Mouse (Mus musculus) c-Kit-negative CD71-positive TER-119-positive erythroid progenitor cells, embryonic 14.5 days (primary cell): ENCODE measurements around the gene Adcy5.

Source experiments
- DNase-seq: peaks from one replicate; pipeline ENCODE4 v3.0.0-alpha.2; 2013; ENCODE audit warnings: low read depth, low spot score

Adcy5 gene

DNA sequence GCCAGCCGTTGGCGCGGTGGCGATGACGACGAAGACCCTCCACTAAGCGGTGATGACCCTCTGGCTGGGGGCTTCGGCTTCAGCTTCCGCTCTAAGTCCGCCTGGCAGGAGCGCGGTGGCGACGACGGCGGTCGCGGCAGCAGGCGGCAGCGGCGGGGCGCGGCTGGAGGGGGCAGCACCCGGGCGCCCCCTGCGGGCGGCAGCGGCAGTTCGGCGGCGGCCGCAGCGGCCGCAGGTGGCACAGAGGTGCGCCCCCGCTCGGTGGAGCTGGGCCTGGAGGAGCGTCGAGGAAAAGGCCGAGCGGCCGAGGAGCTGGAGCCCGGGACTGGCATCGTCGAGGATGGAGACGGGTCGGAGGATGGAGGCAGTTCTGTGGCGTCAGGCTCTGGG, 1.6 kb downstream of the Adcy5 start:
- DNase-seq, result no peak

- no peak for DNase-seq
Measured at GRCm38 (mm10) chr16:35156832-35157231, 2.2 kb downstream of the Adcy5 start.

- no peak for DNase-seq
Measured at GRCm38 (mm10) chr16:35159532-35159931, 4.9 kb downstream of the Adcy5 start.

GRCm38 (mm10) chr16:35159991-35160390, 5.3 kb downstream of the Adcy5 start:
- DNase-seq, result no peak

GRCm38 (mm10) chr16:35164361-35165224, 9.9 kb downstream of the Adcy5 start:
- no peak for DNase-seq

GRCm38 (mm10) chr16:35165361-35165760, 10.7 kb downstream of the Adcy5 start:
- DNase-seq, result no peak

DNA sequence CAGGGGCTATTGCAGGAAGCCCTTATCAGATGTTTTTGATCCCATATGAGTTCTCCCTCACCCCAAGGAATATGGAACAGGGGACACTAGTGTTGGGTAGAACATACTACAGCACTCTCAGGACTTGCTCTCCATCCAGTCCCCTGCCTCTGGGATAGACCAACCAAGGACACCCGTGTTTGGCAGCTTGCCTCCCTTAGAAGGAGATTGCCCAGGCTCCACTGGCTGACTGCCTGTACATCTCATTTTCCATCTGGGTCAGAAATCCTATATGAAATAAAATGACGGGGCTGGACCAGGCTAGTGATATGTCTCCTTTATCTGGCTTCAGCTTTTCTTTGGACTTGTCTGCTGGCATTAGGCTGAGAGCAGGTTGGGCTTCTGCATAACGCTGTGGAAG, 11.1 kb downstream of the Adcy5 start:
- DNase-seq, result no peak

- no peak for DNase-seq
Measured at GRCm38 (mm10) chr16:35169431-35169830, 14.8 kb downstream of the Adcy5 start.

- DNase-seq, result no peak
Measured at GRCm38 (mm10) chr16:35172195-35172594, 17.5 kb downstream of the Adcy5 start.

GRCm38 (mm10) chr16:35178516-35178915, 23.8 kb downstream of the Adcy5 start:
- no peak for DNase-seq

- DNase-seq, result no peak
Measured at GRCm38 (mm10) chr16:35179082-35179481, 24.4 kb downstream of the Adcy5 start.

DNA sequence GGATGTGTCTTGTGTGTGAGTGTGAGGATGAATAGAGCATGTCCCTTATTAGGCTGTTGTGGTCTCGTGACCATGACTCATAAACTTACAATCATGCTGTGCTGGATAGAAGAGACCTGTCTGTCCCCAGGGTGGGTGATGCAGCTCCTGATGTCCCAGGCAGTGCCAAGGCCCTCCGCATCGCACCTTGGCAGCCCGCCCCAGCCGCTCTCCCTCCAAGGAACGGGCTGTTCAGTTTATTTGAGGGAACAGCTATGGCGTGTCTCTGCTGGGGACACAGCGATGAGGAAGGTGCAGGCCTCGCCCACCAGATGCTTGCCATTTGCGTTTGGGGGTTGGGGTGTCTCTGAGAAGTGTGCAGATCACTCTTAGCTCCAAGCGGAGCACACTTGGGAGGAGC, 28.5 kb downstream of the Adcy5 start:
- no peak for DNase-seq

DNA sequence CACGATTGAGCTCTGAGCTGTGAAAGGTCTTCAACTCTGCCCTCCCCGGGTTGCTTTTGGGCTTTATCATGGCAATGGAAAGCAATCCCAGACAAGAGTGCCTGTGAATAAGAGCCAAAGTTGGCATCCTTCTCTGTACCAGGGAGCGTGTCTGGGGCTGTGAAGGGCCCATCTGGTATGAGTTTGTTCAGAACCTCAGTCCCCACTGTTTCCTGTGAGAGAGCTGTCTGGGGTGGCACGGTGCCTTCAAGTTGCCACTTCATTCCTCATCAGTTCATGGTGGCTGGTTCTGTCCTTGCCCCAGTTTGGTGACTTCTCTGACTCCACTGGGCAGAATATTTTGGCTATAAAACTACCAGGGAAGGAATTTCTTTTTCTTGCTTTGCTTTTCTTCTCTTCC, 33.4 kb downstream of the Adcy5 start:
- no peak for DNase-seq

- DNase-seq, result no peak
Measured at GRCm38 (mm10) chr16:35189420-35190141, 34.9 kb downstream of the Adcy5 start.

- DNase-seq, result no peak
Measured at GRCm38 (mm10) chr16:35190777-35191176, 36.1 kb downstream of the Adcy5 start.

DNA sequence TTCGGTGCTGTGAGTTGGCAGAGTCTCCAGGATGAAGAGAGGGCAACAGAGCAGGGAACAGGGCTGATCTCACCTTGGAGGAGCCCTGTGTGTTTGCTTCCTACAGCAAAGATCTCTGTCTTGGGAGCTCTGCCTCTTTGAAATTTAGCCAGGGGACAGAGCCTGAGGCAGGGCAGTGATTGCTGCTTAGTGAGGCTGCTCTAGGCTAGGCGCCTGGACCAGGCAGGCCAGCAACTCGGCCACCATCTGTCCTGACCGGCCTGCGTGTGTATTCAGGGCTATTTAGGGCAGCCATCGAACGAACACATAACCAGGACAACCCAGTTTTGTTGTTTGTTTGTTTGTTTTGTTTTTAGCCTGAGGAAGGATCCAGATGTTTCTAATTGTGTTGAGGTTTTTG, 36.6 kb downstream of the Adcy5 start:
- no peak for DNase-seq

DNA sequence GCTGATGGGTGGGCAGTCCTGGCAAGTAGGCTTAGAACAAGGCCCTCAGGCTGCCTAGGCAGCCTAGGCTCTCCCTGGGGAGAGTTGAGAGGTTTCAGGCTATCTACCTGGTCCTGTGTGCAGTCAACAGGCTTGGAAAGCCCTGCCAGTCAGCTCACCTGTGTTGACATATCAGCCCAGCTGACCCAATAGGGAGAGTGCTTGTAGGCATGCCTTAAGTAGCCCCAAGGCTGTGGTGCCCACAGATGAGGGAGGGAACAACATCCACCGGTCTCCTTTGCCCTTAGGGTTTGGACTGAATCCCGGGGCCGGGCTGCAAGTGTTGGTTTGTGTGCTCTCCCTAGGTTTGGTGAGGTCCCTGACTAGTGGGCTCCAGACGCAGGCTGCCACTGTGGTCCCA, 37.8 kb downstream of the Adcy5 start:
- DNase-seq, result no peak

DNA sequence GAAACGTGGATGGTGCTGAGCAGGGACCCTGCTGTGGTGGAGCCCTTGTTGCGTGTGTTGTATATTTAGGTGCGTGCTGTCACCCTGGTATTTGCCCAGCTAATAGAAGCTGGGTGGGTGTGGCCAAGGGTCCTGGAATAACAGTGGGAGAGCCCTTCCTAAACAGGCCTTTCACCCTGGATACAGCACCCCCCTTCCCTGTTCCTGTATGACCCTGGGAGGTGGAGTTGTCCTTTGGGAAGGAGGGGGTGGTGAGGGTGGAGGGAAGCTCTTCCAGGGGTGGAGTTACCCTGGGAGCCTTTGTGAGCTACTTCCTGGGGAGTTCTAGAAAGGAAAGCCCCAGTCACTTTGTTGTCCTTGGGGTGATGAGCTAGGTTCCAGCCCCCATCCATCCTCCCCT, 38.7 kb downstream of the Adcy5 start:
- no peak for DNase-seq

DNA sequence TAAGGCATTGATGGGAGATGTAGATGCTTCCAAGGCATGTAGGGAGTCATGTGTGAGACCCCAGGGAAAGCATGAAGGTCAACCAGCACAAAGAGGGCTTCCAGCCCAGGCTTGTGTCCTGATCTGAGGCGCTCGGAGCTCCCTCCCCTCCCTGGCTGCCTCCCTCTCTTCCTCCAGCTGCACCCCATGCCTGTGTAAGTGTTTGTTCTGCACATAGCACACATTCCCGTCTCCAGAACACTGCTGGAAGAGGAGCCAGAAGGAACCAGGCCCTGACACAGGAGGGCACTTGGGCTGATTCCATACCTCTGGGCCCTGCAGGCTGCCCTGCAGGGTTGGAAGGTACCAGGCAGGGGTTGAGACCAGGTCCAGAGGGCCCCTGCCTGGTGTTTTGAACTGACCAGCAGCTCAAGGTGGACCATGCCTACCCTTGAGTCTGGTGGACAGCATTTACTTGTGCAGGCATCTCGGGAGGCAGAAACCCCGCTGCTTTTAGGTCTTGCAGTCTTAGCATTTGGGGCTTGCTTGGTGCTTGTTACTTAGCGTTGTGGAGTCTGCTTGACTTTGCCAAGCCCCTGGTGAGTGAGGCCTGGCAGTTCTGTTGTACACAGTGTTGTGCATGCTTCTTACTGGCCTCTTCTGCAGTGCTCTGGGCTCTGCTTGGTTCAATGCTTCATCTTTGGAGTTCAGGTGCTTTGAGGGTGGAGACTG, 45.2 kb downstream of the Adcy5 start:
- no peak for DNase-seq

- DNase-seq, result no peak
Measured at GRCm38 (mm10) chr16:35200432-35201142, 45.9 kb downstream of the Adcy5 start.

DNA sequence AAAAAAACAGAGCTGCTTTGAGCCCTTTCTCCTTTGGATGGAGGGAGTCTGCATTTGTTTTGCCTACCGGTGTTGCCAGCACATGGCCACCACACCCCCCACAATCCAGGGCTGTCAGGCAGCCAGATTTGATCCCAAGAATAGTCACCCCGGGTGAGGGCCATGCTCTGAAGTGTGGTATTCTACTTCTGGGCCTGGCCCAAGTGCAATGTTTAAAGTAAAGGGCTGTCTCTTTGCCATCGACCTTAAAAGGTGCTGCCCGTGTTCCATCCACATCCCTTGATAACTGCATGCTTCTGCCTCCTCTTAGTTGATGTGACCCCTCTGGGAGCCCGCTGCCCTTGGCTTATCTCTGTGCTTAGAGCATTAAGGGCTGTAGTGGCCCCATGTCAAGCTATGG, 46.6 kb downstream of the Adcy5 start:
- DNase-seq, result no peak

GRCm38 (mm10) chr16:35203511-35203910, 48.8 kb downstream of the Adcy5 start:
- DNase-seq, result no peak
